Mouse (Mus musculus) liver, embryonic 16.5 days (tissue): ENCODE measurements around the gene S100a5. TPM values are rescaled to one million over a fixed set of nuclear protein-coding genes. Genes with fewer than 3 reads are reported as not detected.
A peak's percentile ranks its signal among the peaks of the same experiment; 100 is the strongest.

Experiments
- ATAC-seq: fragments of 200-750 bp; cut with Nextera tagmentation; 2 replicates; pipeline ENCODE4 v1.8.0; 2017; ENCODE audit warnings: low read depth, mild to moderate bottlenecking, moderate number of reproducible peaks, moderate library complexity
- H3K27ac ChIP-seq: fragments of 300-500 bp; sonication (generic); 2 replicates; pipeline ENCODE4 v1.5.1; 2014; ENCODE audit warnings: mild to moderate bottlenecking, low read length
- H3K27me3 ChIP-seq: fragments of 300-500 bp; sonication (generic); 2 replicates; pipeline ENCODE4 v1.6.1; 2014; ENCODE audit warnings: low read depth, low read length, mixed read lengths; ENCODE audit not compliant: control insufficient read depth, insufficient read depth
- H3K36me3 ChIP-seq: fragments of 300-500 bp; sonication (generic); 2 replicates; pipeline ENCODE4 v1.6.1; 2014; ENCODE audit warnings: mild to moderate bottlenecking; ENCODE audit not compliant: control insufficient read depth, insufficient read depth
- H3K4me1 ChIP-seq: fragments of 300-500 bp; sonication (generic); 2 replicates; pipeline ENCODE4 v1.6.1; 2014; ENCODE audit warnings: low read depth, low read length, mixed read lengths; ENCODE audit not compliant: control insufficient read depth
- H3K4me2 ChIP-seq: fragments of 300-500 bp; sonication (generic); 2 replicates; pipeline ENCODE4 v1.6.1; 2014; ENCODE audit warnings: low read depth, low read length, mixed read lengths
- H3K4me3 ChIP-seq: fragments of 300-500 bp; sonication (generic); 2 replicates; pipeline ENCODE4 v1.5.1; 2014; ENCODE audit warnings: low read depth, mild to moderate bottlenecking, low read length
- H3K9ac ChIP-seq: fragments of 300-500 bp; sonication (generic); 2 replicates; pipeline ENCODE4 v1.6.1; 2014; ENCODE audit warnings: low read depth, low read length
- H3K9me3 ChIP-seq: fragments of 300-500 bp; sonication (generic); replicated peaks from 2 replicates; pipeline ENCODE4 v1.6.1; 2016; ENCODE audit warnings: low read length; ENCODE audit not compliant: control insufficient read depth
- WGBS: fragments of 180-500 bp; shearing (Covaris S2); extraction: QIAGEN DNeasy Blood & Tissue Kit; methylation state at CpG from one replicate; pipeline ENCODE4 v1.1.7; 2014; ENCODE audit not compliant: insufficient replicate concordance; 5-methylcytosine and 5-hydroxymethylcytosine counted together
- polyA plus RNA-seq: library from polyadenylated mRNA; unstranded; fragments of >200 nt; fragmentation: Nextera tagmentation; extraction: Ambion mirVana; gene quantifications from 2 replicates; pipeline ENCODE4 v1.2.1, GENCODE M21; 2015

Gene S100a5
- polyA plus RNA-seq, 1 experiment from 2014 or later, result not detected

GRCm38 (mm10) chr3:90583893-90584292 is 24.4 kb upstream of the S100a5 start:
- Histone ChIP-seq H3K27me3 (no peaks in the 10 kb centered on the region), H3K4me3 (no peak overlapping the region), H3K9me3 (no peaks in the 10 kb centered on the region), H3K4me2 (no peak overlapping the region), H3K4me1 (no peaks in the 10 kb centered on the region; the same call in 1 of the 2 replicates), H3K36me3 (no peaks in the 10 kb centered on the region), H3K27ac (no peak overlapping the region), H3K9ac (no peak overlapping the region)
- ATAC-seq, result no peak
- WGBS, result 30% methylated on average over 3 of the region's 3 CpGs

DNA sequence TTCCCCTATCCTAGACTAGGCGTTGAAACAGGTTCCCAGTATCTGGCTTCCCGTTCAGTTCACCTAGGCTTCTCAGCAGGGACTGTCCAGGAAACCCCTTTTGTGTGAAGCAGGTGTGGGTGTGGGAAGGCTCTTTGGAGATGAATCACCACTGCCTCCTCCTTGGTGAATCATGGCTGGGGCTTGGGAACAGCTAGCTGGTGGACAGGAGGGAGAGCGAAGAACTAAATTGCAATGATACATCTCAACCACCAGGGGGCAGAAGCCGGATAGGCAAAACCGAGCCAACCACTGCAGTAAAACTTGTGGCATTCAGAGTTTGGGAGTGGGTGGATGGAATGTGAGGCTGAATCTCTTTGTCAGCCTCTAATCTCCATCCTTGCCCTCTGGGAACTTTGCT is 22.7 kb upstream of the S100a5 start:
- Histone ChIP-seq H3K4me2 (no peak overlapping the region), H3K36me3 (no peaks in the 10 kb centered on the region), H3K27me3 (no peaks in the 10 kb centered on the region), H3K4me3 (no peak overlapping the region), H3K27ac (no peak overlapping the region), H3K9me3 (no peaks in the 10 kb centered on the region), H3K4me1 (no peaks in the 10 kb centered on the region; the same call in 1 of the 2 replicates), H3K9ac (no peak overlapping the region)
- ATAC-seq, result no peak
- WGBS, result 27% methylated on average over 5 of the region's 5 CpGs

DNA sequence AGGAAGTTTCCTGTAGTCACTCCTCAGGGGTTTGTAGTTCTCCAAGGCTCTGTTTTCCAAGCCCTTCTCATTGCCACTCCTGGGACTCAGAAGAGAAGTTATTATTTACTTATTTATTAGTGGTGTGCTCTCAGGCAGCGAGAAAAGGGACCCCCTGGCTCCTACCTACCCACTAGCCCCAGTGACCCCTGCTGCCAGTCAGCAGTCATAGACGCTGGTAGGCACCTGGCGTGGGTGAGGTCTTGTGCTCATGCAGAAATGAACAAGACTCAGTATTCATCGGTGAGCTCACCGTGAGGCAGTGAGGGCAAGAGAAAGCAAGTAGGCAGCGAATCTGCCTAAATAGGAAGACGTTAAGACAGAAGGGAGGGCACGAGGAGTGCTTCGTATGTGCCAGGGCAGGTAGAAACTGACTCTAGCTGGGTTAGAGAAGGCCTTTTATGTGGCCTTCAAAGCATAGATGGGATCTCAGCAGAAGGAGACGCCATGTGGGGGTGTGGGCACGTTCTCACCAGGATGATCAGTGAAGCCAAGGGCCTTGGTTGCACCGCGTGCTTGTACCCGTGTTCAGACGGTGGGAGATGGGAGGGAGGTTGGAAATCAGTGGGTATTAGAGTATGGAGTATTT is 22.2 kb upstream of the S100a5 start:
- Histone ChIP-seq H3K4me2 (no peak overlapping the region), H3K27me3 (no peaks in the 10 kb centered on the region), H3K27ac (no peak overlapping the region), H3K9me3 (no peaks in the 10 kb centered on the region), H3K9ac (no peak overlapping the region), H3K36me3 (no peaks in the 10 kb centered on the region), H3K4me1 (no peaks in the 10 kb centered on the region; the same call in 1 of the 2 replicates), H3K4me3 (no peak overlapping the region)
- no peak for ATAC-seq
- WGBS, result 61% methylated on average over 15 of the region's 15 CpGs

GRCm38 (mm10) chr3:90586906-90587305 is 21.4 kb upstream of the S100a5 start:
- Histone ChIP-seq H3K4me1 (no peaks in the 10 kb centered on the region; the same call in 1 of the 2 replicates), H3K27me3 (no peaks in the 10 kb centered on the region), H3K4me3 (no peak overlapping the region), H3K9ac (no peak overlapping the region), H3K4me2 (peak overlapping the region; percentile 16; the same call in 1 of the 2 replicates), H3K27ac (peak overlapping the region; percentile 46), H3K36me3 (no peaks in the 10 kb centered on the region), H3K9me3 (no peaks in the 10 kb centered on the region)
- 16% methylated on average over 10 of the region's 10 CpGs for whole genome bisulfite sequencing
- ATAC-seq, result peak; percentile 61

DNA sequence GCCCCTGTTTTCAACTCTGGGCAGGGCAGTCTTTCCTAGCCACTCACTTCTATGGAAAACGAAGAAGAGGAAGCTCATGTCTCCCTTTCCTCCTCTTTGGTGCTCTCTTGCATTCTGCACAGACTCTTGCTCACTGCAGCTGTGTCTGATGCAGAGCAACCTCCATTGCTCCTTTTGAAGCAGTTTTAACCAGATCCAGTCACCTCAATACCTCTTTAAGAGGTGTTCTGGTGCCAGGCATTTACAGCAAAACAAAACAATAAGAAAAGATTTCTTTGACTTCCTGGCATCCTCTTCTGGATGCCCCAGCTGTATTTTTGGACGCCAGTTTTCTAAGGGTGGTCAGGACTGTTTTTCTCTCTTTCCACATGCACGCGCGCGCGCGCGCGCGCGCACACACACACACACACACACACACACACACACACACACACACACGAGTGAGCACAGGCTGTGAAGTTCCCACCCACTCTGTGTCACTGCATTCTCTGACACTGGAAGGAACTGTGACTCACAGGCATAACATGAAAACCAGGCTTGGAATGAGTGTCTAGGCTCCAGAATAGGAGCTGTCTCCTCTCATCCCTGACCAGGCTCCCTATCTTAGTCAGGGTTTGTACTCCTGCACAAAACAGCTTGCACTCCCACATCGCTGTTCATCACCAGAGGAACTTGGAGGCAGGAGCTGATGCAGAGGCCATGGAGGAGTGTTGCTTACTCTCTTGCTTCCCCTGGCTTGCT is 20.8 kb upstream of the S100a5 start:
- no peaks in the 10 kb centered on the region for H3K27me3 ChIP-seq
- H3K4me3 ChIP-seq, result no peak overlapping the region
- H3K9me3 ChIP-seq, result no peaks in the 10 kb centered on the region
- no peak overlapping the region for H3K9ac ChIP-seq
- ATAC-seq, result no peak
- no peaks in the 10 kb centered on the region for H3K36me3 ChIP-seq
- peak overlapping the region; percentile 46 for H3K27ac ChIP-seq
- H3K4me2 ChIP-seq, result peak overlapping the region; percentile 16; the same call in 1 of the 2 replicates
- H3K4me1 ChIP-seq, result no peaks in the 10 kb centered on the region; the same call in 1 of the 2 replicates
- WGBS, result 76% methylated on average over 14 of the region's 14 CpGs

DNA sequence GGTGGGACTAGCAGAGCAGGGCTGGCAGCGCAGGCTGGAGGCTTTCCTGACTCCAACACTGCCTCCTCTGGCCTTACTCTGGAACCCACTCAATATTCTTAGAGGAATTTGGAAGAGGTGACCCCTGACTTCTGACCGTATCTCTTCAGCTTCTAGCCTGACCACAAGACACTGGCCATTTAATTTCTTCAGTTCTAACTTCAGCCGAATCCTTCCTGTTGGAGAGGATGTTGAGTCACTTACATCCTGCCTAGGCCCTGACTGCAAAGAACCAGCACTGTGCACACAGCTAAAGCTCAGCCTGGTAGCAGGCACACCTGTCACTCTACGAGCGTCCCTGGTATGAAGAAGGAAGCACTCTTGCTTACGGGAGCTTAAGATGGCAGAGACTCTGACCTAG is 18.9 kb upstream of the S100a5 start:
- Histone ChIP-seq H3K27ac (peak overlapping the region; percentile 47; the same call in 1 of the 2 replicates), H3K4me1 (no peaks in the 10 kb centered on the region; the same call in 1 of the 2 replicates), H3K9me3 (no peaks in the 10 kb centered on the region), H3K27me3 (no peaks in the 10 kb centered on the region), H3K36me3 (no peaks in the 10 kb centered on the region), H3K4me3 (no peak overlapping the region), H3K9ac (no peak overlapping the region), H3K4me2 (no peak overlapping the region)
- ATAC-seq, result 0 out of 2 replicates have a peak, but pooled peaks have one; percentile 27
- 39% methylated on average over 6 of the region's 6 CpGs for WGBS

GRCm38 (mm10) chr3:90589947-90590346 is 18.4 kb upstream of the S100a5 start, which contains the start of gene S100a2:
S100a2 (plus strand) TSS chr3:90590247.
- ATAC-seq, result no peak
- H3K36me3 ChIP-seq, result no peaks in the 10 kb centered on the region
- H3K27ac ChIP-seq, result peak within 1 kb of the TSS; percentile 47; the same call in 1 of the 2 replicates
- WGBS, result 53% methylated on average over 8 of the region's 8 CpGs
- H3K4me3 ChIP-seq, result no peak within 1 kb of the TSS
- no peak within 1 kb of the TSS for H3K4me2 ChIP-seq
- no peaks in the 10 kb centered on the region; the same call in 1 of the 2 replicates for H3K4me1 ChIP-seq
- H3K9ac ChIP-seq, result no peak within 1 kb of the TSS
- H3K9me3 ChIP-seq, result no peaks in the 10 kb centered on the region
- no peaks in the 10 kb centered on the region for H3K27me3 ChIP-seq

DNA sequence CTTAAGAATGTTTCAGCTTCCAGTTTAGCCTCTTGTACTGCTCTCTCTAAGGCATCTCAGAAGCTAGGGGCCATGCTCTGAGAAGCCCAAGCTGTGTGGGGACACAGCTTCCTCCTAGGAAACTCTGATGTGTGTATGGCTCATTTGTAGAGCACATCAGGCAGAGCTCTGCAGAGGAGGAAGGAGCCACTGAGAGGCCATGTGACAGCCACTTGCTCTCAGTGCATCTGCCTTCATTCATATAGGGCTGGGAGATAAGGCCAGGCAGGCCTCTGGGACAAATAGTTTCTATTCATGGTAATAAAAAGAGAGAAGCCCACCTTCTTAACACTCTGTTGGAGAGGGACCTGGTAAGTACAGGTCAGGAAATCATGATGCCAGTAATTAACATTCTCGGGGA is 13.9 kb upstream of the S100a5 start:
- 47% methylated on average over 1 of the region's 1 CpGs for WGBS
- H3K27me3 ChIP-seq, result no peaks in the 10 kb centered on the region
- H3K4me2 ChIP-seq, result no peak overlapping the region
- H3K4me1 ChIP-seq, result no peaks in the 10 kb centered on the region
- no peak overlapping the region for H3K9ac ChIP-seq
- H3K36me3 ChIP-seq, result no peaks in the 10 kb centered on the region
- H3K4me3 ChIP-seq, result no peak overlapping the region
- no peak for ATAC-seq
- H3K9me3 ChIP-seq, result no peaks in the 10 kb centered on the region
- H3K27ac ChIP-seq, result no peak overlapping the region

GRCm38 (mm10) chr3:90595556-90595955 is 12.8 kb upstream of the S100a5 start:
- Histone ChIP-seq H3K4me3 (no peak overlapping the region), H3K4me1 (no peaks in the 10 kb centered on the region), H3K9me3 (no peaks in the 10 kb centered on the region), H3K36me3 (no peaks in the 10 kb centered on the region), H3K27me3 (no peaks in the 10 kb centered on the region), H3K27ac (no peak overlapping the region), H3K9ac (no peak overlapping the region), H3K4me2 (no peak overlapping the region)
- ATAC-seq, result no peak
- WGBS, result 41% methylated on average over 5 of the region's 5 CpGs
